Mouse (Mus musculus): ENCODE measurements at regions not wholly inside any gene's neighbourhood (a gene's known extent, or its start where the extent isn't known, plus 50 kb on each side); places are given as distances from the start of the nearest gene placed in this dataset.
A peak's percentile ranks its signal among the peaks of the same experiment; 100 is the strongest.

GRCm38 (mm10) chr2:105454353-105454752 is 55.2 kb upstream of the Rcn1 start:
- H3K4me3 ChIP-seq (ENCODE audit: insufficient read depth, low read length), result no peak overlapping the region
- no peaks in the 10 kb centered on the region for H3K4me1 ChIP-seq (ENCODE audit: control insufficient read depth, insufficient read depth, low read length)
- no peak for TF ChIP-seq CTCF (IDR thresholded peaks at IDR 0.05; ENCODE audit: borderline replicate concordance, insufficient read depth, low read length)
- TF ChIP-seq POLR2A (IDR thresholded peaks at IDR 0.05; ENCODE audit: low read depth, low read length), result no peak
- no peak overlapping the region for H3K27ac ChIP-seq (ENCODE audit: insufficient read depth, low read length)

- Histone ChIP-seq H3K4me3 (ENCODE audit: insufficient read depth, low read length) (no peak overlapping the region), H3K4me1 (ENCODE audit: control insufficient read depth, insufficient read depth, low read length) (no peaks in the 10 kb centered on the region), H3K27ac (ENCODE audit: insufficient read depth, low read length) (no peak overlapping the region)
- TF ChIP-seq POLR2A (IDR thresholded peaks at IDR 0.05; ENCODE audit: low read depth, low read length) (no peak), CTCF (IDR thresholded peaks at IDR 0.05; ENCODE audit: borderline replicate concordance, insufficient read depth, low read length) (no peak)
Measured at GRCm38 (mm10) chr2:105454836-105455235, 55.7 kb upstream of the Rcn1 start.

GRCm38 (mm10) chr2:105458643-105459042 is 59.5 kb upstream of the Rcn1 start:
- no peak overlapping the region for H3K27ac ChIP-seq (ENCODE audit: insufficient read depth, low read length)
- no peak overlapping the region for H3K4me3 ChIP-seq (ENCODE audit: insufficient read depth, low read length)
- TF ChIP-seq CTCF (IDR thresholded peaks at IDR 0.05; ENCODE audit: borderline replicate concordance, insufficient read depth, low read length) (no peak), POLR2A (IDR thresholded peaks at IDR 0.05; ENCODE audit: low read depth, low read length) (no peak)
- H3K4me1 ChIP-seq (ENCODE audit: control insufficient read depth, insufficient read depth, low read length), result no peaks in the 10 kb centered on the region

GRCm38 (mm10) chr2:105459512-105459911 is 60.4 kb upstream of the Rcn1 start:
- Histone ChIP-seq H3K4me3 (ENCODE audit: insufficient read depth, low read length) (no peak overlapping the region), H3K27ac (ENCODE audit: insufficient read depth, low read length) (no peak overlapping the region), H3K4me1 (ENCODE audit: control insufficient read depth, insufficient read depth, low read length) (no peaks in the 10 kb centered on the region)
- TF ChIP-seq CTCF (IDR thresholded peaks at IDR 0.05; ENCODE audit: borderline replicate concordance, insufficient read depth, low read length) (no peak), POLR2A (IDR thresholded peaks at IDR 0.05; ENCODE audit: low read depth, low read length) (no peak)

GRCm38 (mm10) chr2:105465630-105466029 is 66.5 kb upstream of the Rcn1 start:
- H3K27ac ChIP-seq (ENCODE audit: insufficient read depth, low read length), result no peak overlapping the region
- no peak for TF ChIP-seq POLR2A (IDR thresholded peaks at IDR 0.05; ENCODE audit: low read depth, low read length)
- no peak for TF ChIP-seq CTCF (IDR thresholded peaks at IDR 0.05; ENCODE audit: borderline replicate concordance, insufficient read depth, low read length)
- H3K4me3 ChIP-seq (ENCODE audit: insufficient read depth, low read length), result no peak overlapping the region
- H3K4me1 ChIP-seq (ENCODE audit: control insufficient read depth, insufficient read depth, low read length), result no peaks in the 10 kb centered on the region

GRCm38 (mm10) chr2:105468930-105469329 is 69.8 kb upstream of the Rcn1 start:
- no peak overlapping the region for H3K4me3 ChIP-seq (ENCODE audit: insufficient read depth, low read length)
- H3K27ac ChIP-seq (ENCODE audit: insufficient read depth, low read length), result no peak overlapping the region
- H3K4me1 ChIP-seq (ENCODE audit: control insufficient read depth, insufficient read depth, low read length), result no peaks in the 10 kb centered on the region
- TF ChIP-seq CTCF (IDR thresholded peaks at IDR 0.05; ENCODE audit: borderline replicate concordance, insufficient read depth, low read length) (peak; percentile 40; the same call in 1 of the 2 replicates), POLR2A (IDR thresholded peaks at IDR 0.05; ENCODE audit: low read depth, low read length) (no peak)

GRCm38 (mm10) chr2:105476028-105476677 is 77.0 kb upstream of the Rcn1 start:
- no peak overlapping the region for H3K4me3 ChIP-seq (ENCODE audit: insufficient read depth, low read length)
- TF ChIP-seq CTCF (IDR thresholded peaks at IDR 0.05; ENCODE audit: borderline replicate concordance, insufficient read depth, low read length) (no peak), POLR2A (IDR thresholded peaks at IDR 0.05; ENCODE audit: low read depth, low read length) (no peak)
- H3K4me1 ChIP-seq (ENCODE audit: control insufficient read depth, insufficient read depth, low read length), result no peaks in the 10 kb centered on the region
- H3K27ac ChIP-seq (ENCODE audit: insufficient read depth, low read length), result no peak overlapping the region

- TF ChIP-seq POLR2A (IDR thresholded peaks at IDR 0.05; ENCODE audit: low read depth, low read length) (no peak), CTCF (IDR thresholded peaks at IDR 0.05; ENCODE audit: borderline replicate concordance, insufficient read depth, low read length) (no peak)
- Histone ChIP-seq H3K27ac (ENCODE audit: insufficient read depth, low read length) (no peak overlapping the region), H3K4me1 (ENCODE audit: control insufficient read depth, insufficient read depth, low read length) (no peaks in the 10 kb centered on the region), H3K4me3 (ENCODE audit: insufficient read depth, low read length) (no peak overlapping the region)
Measured at GRCm38 (mm10) chr2:105481990-105482592, 83.0 kb upstream of the Rcn1 start.

GRCm38 (mm10) chr2:105484496-105484895 is 85.4 kb upstream of the Rcn1 start:
- TF ChIP-seq POLR2A (IDR thresholded peaks at IDR 0.05; ENCODE audit: low read depth, low read length), result no peak
- TF ChIP-seq CTCF (IDR thresholded peaks at IDR 0.05; ENCODE audit: borderline replicate concordance, insufficient read depth, low read length), result no peak
- Histone ChIP-seq H3K4me3 (ENCODE audit: insufficient read depth, low read length) (no peak overlapping the region), H3K4me1 (ENCODE audit: control insufficient read depth, insufficient read depth, low read length) (no peaks in the 10 kb centered on the region), H3K27ac (ENCODE audit: insufficient read depth, low read length) (no peak overlapping the region)

- no peaks in the 10 kb centered on the region for H3K4me1 ChIP-seq (ENCODE audit: control insufficient read depth, insufficient read depth, low read length)
- no peak overlapping the region for H3K4me3 ChIP-seq (ENCODE audit: insufficient read depth, low read length)
- no peak for TF ChIP-seq POLR2A (IDR thresholded peaks at IDR 0.05; ENCODE audit: low read depth, low read length)
- no peak for TF ChIP-seq CTCF (IDR thresholded peaks at IDR 0.05; ENCODE audit: borderline replicate concordance, insufficient read depth, low read length)
- no peak overlapping the region for H3K27ac ChIP-seq (ENCODE audit: insufficient read depth, low read length)
Measured at GRCm38 (mm10) chr2:105485286-105485685, 86.2 kb upstream of the Rcn1 start.

Data from embryonic fibroblast, embryonic 13.5 days (primary cell).